In the genomic region with DNA sequence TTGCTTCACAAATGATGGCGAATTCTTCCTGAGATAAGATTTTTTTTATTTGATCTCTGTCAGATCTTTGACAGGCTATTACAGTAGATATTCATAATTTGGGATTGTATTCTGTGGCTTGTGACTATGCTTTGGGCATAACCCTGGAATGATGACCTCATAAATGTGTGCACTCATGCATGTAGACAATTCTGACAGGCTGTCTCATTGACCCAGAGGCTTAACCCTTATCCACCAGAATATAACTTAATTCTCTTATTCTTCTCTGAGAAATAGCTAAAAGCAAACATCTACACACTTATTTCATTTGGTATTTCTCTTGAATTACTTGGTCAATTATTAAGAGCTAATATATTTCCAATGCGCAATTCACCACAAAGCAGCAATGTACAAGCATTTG, we compare ENCODE assay signal across 43 mouse cellular contexts. TPM values are rescaled to one million over a fixed set of nuclear protein-coding genes. Genes with fewer than 3 reads are reported as not detected.
"Had no signal": no experiment of that assay in that cellular context is flagged by ENCODE, and none has a peak within 500 bp of the region (broad histone marks: within the 10 kb centered on the region; RNA-seq: fewer than 3 reads in every experiment).

No protein-coding gene starts in this region.

- H3K4me2 ChIP-seq: heart, embryonic 11.5 days; heart, embryonic 12.5 days; heart, embryonic 13.5 days; heart, embryonic 15.5 days; hindbrain, embryonic 12.5 days; hindbrain, embryonic 13.5 days; hindbrain, embryonic 14.5 days; hindbrain, embryonic 15.5 days; intestine, embryonic 15.5 days; kidney, embryonic 15.5 days had no signal

- H3K9me3 ChIP-seq: heart, embryonic 10.5 days; heart, embryonic 12.5 days; heart, embryonic 13.5 days; heart, embryonic 15.5 days; hindbrain, embryonic 10.5 days; hindbrain, embryonic 12.5 days; hindbrain, embryonic 13.5 days; hindbrain, embryonic 15.5 days; intestine, embryonic 15.5 days; kidney, embryonic 15.5 days had no signal

- H3K4me1 ChIP-seq: heart, embryonic 10.5 days; heart, embryonic 12.5 days; heart, embryonic 13.5 days; heart, embryonic 15.5 days; hindbrain, embryonic 10.5 days; hindbrain, embryonic 12.5 days; hindbrain, embryonic 13.5 days; hindbrain, embryonic 15.5 days; intestine, embryonic 15.5 days; kidney, embryonic 15.5 days had no signal

- ATAC-seq: hindbrain, embryonic 16.5 days; hindbrain, postnatal 0 days; inflammation-experienced regulatory T-cells, adult 6 months; intestine, embryonic 15.5 days; intestine, embryonic 16.5 days; intestine, postnatal 0 days had no signal

- H3K4me3 ChIP-seq: heart, embryonic 10.5 days; heart, embryonic 12.5 days; heart, embryonic 13.5 days; heart, embryonic 15.5 days; hindbrain, embryonic 10.5 days; hindbrain, embryonic 12.5 days; hindbrain, embryonic 13.5 days; hindbrain, embryonic 15.5 days; intestine, embryonic 15.5 days; kidney, embryonic 15.5 days; layer of hippocampus, adult 2 months had no signal

- H3K27me3 ChIP-seq: heart, embryonic 12.5 days; heart, embryonic 13.5 days; heart, embryonic 15.5 days; hindbrain, embryonic 12.5 days; hindbrain, embryonic 13.5 days; hindbrain, embryonic 15.5 days; intestine, embryonic 15.5 days; kidney, embryonic 15.5 days had no signal

- H3K9ac ChIP-seq: heart, embryonic 12.5 days; heart, embryonic 13.5 days; heart, embryonic 15.5 days; hindbrain, embryonic 12.5 days; hindbrain, embryonic 13.5 days; hindbrain, embryonic 14.5 days; hindbrain, embryonic 15.5 days; intestine, embryonic 15.5 days; kidney, embryonic 15.5 days had no signal

- DNase-seq: heart, postnatal 10 days; heart, postnatal 14 days; heart, postnatal 36 days; heart, postnatal 4 days; kidney, adult 11 months; kidney, adult 18-20 months; kidney, adult 2 months; kidney, adult 8-10 months; kidney, adult 9 months; kidney, postnatal 10 days; kidney, postnatal 14 days; kidney, postnatal 25 days; kidney, postnatal 36 days; kidney, postnatal 4 days; layer of hippocampus, adult 9-11 months; layer of hippocampus, postnatal 36 days had no signal

- H3K27ac ChIP-seq: heart, embryonic 10.5 days; heart, embryonic 13.5 days; heart, embryonic 15.5 days; hindbrain, embryonic 10.5 days; hindbrain, embryonic 12.5 days; hindbrain, embryonic 13.5 days; hindbrain, embryonic 14.5 days; hindbrain, embryonic 15.5 days; hindbrain, postnatal 0 days; intestine, embryonic 15.5 days; kidney, embryonic 15.5 days; kidney, postnatal 0 days; layer of hippocampus, adult 2 months had no signal

- H3K36me3 ChIP-seq: heart, embryonic 10.5 days; heart, embryonic 12.5 days; heart, embryonic 13.5 days; heart, embryonic 15.5 days; hindbrain, embryonic 10.5 days; hindbrain, embryonic 12.5 days; hindbrain, embryonic 13.5 days; hindbrain, embryonic 15.5 days; intestine, embryonic 15.5 days; kidney, embryonic 15.5 days had no signal

RNA-seq across cellular contexts. Expression of a gene that starts 37.9 kb away (rescaled TPM):
- total RNA-seq: heart, adult 8-10 months; heart, postnatal 14 days; heart, postnatal 25 days; heart, postnatal 36 days; heart, postnatal 4 days; hematopoietic stem cell, adult 5-6 weeks had no signal
- polyA plus RNA-seq: heart, embryonic 10.5 days; heart, embryonic 11.5 days; heart, embryonic 12.5 days; heart, embryonic 13.5 days; heart, embryonic 14.5 days; heart, embryonic 15.5 days; heart, embryonic 16.5 days; heart, postnatal 0 days; inflammation-experienced regulatory T-cells, adult 6 months; intestine, embryonic 15.5 days; kidney, adult 2 months; kidney, embryonic 14.5 days; large intestine, adult 2 months had no signal
